Mouse (Mus musculus) embryonic facial prominence, embryonic 11.5 days (tissue): ENCODE results near the gene Ms4a4d. TPM values are rescaled to one million over a fixed set of nuclear protein-coding genes. Genes with fewer than 3 reads are reported as not detected.
"Not testable (repeated sequence)": the region's sequence is repeated elsewhere in the genome, so short reads cannot be mapped to it uniquely, and the experiment has no call there.

ENCODE experiments used
- ATAC-seq: fragments of 200-750 bp; cut with Nextera tagmentation; replicated peaks from 2 replicates; pipeline ENCODE4 v1.8.0; 2017; ENCODE audit warnings: low read depth; ENCODE audit not compliant: insufficient number of reproducible peaks, low FRiP score, low TSS enrichment
- DNase-seq: peaks from one replicate; pipeline ENCODE4 v3.0.0-alpha.2; 2015; ENCODE audit warnings: low spot score
- H3K27ac ChIP-seq: fragments of 300-500 bp; sonication (generic); replicated peaks from 2 replicates; pipeline ENCODE4 v1.5.1; 2014; ENCODE audit warnings: mild to moderate bottlenecking, low read depth, low read length, control low read depth
- H3K27me3 ChIP-seq: fragments of 300-500 bp; sonication (generic); 2 replicates; pipeline ENCODE4 v1.6.1; 2014; ENCODE audit warnings: mild to moderate bottlenecking, low read length, moderate library complexity, mixed read lengths; ENCODE audit not compliant: control insufficient read depth, insufficient read depth
- H3K36me3 ChIP-seq: fragments of 300-500 bp; sonication (generic); replicated peaks from 2 replicates; pipeline ENCODE4 v1.6.1; 2014; ENCODE audit warnings: low read depth, mild to moderate bottlenecking, low read length, moderate library complexity, mixed read lengths; ENCODE audit not compliant: control insufficient read depth, insufficient read depth
- H3K4me1 ChIP-seq: fragments of 300-500 bp; sonication (generic); 2 replicates; pipeline ENCODE4 v1.6.1; 2014; ENCODE audit warnings: low read length, mixed read lengths; ENCODE audit not compliant: control insufficient read depth, insufficient read depth
- H3K4me2 ChIP-seq: fragments of 300-500 bp; sonication (generic); 2 replicates; pipeline ENCODE4 v1.6.1; 2014; ENCODE audit warnings: low read depth, mild to moderate bottlenecking, control low read depth, low read length, moderate library complexity
- H3K4me3 ChIP-seq: fragments of 300-500 bp; sonication (generic); 2 replicates; pipeline ENCODE4 v1.5.1; 2014; ENCODE audit warnings: low read depth, low read length, control low read depth
- H3K9ac ChIP-seq: fragments of 300-500 bp; sonication (generic); replicated peaks from 2 replicates; pipeline ENCODE4 v1.6.1; 2014; ENCODE audit warnings: mild to moderate bottlenecking, control low read depth, low read length
- H3K9me3 ChIP-seq: fragments of 300-500 bp; sonication (generic); replicated peaks from 2 replicates; pipeline ENCODE4 v1.6.1; 2016; ENCODE audit warnings: mild to moderate bottlenecking, low read length, inconsistent platforms, mixed read lengths; ENCODE audit not compliant: control insufficient read depth
- WGBS: fragments of 180-500 bp; shearing (Covaris S2); extraction: QIAGEN DNeasy Blood & Tissue Kit; methylation state at CpG from one replicate; pipeline ENCODE4 v1.1.7; 2014; 5-methylcytosine and 5-hydroxymethylcytosine counted together
- polyA plus RNA-seq: library from polyadenylated mRNA; unstranded; fragments of >200 nt; fragmentation: Nextera tagmentation; extraction: Ambion mirVana; gene quantifications from 2 replicates; pipeline ENCODE4 v1.2.1, GENCODE M21; 2014

The Ms4a4d gene
- polyA plus RNA-seq, 1 experiment from 2014 or later = 0.49 TPM

DNA sequence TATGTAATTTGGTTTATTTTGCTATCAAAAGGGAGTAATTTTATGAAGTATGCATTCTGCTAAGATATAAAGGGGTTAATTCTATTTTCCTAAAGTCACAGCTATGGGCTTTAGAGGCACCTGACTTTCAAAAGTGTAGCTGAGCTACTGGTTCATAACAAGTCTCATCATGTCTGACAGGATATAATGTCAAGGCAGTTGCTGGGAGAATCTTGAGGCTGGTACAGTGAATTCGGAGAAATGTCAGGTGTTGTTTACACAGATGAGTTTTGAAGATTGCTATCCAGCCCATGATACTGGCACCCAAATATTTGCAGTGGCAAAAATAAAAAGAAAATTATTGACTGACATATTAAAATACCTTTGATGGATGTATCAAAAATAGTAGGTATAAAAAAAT, 31.7 kb upstream of the Ms4a4d start:
- H3K4me2 ChIP-seq = no peak overlapping the region
- no peak for ATAC-seq
- no peaks in the 10 kb centered on the region for H3K27me3 ChIP-seq
- no peaks in the 10 kb centered on the region for H3K36me3 ChIP-seq
- DNase-seq = no peak
- H3K9ac ChIP-seq = no peak overlapping the region
- no peaks in the 10 kb centered on the region for H3K4me1 ChIP-seq
- 75% methylated on average over 1 of the region's 1 CpGs for WGBS
- H3K27ac ChIP-seq = no peak overlapping the region
- H3K9me3 ChIP-seq = no peaks in the 10 kb centered on the region
- no peak overlapping the region for H3K4me3 ChIP-seq

DNA sequence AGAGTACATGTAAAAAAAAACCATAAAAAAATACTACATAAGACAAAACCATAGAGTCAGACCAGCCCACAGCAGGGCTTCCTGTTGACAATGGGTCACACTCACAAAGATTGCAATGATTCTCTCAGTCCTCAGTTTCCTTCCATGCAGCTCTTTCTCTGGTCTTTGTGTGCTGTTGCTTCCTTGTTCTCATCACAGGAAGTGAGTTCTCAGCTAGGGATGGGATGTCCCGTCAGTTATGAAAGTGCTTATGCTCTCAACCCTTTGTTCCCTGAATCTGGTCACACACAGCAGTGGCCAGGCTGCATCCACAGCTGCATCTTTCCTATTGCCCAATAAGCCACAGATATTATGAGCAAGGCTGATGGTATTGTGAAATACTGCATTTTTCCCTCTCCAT, 23.1 kb upstream of the Ms4a4d start:
- H3K36me3 ChIP-seq = no peaks in the 10 kb centered on the region
- no peak overlapping the region for H3K9ac ChIP-seq
- ATAC-seq = no peak
- DNase-seq = no peak
- H3K4me1 ChIP-seq = no peaks in the 10 kb centered on the region
- no peak overlapping the region for H3K4me3 ChIP-seq
- no peaks in the 10 kb centered on the region for H3K9me3 ChIP-seq
- H3K4me2 ChIP-seq = no peak overlapping the region
- H3K27ac ChIP-seq = no peak overlapping the region
- 61% methylated on average over 1 of the region's 1 CpGs for WGBS
- no peaks in the 10 kb centered on the region for H3K27me3 ChIP-seq

- no peak within 1 kb of the TSS for H3K4me2 ChIP-seq
- H3K27ac ChIP-seq = no peak within 1 kb of the TSS
- H3K36me3 ChIP-seq = no peaks in the 10 kb centered on the region
- ATAC-seq (no peak), DNase-seq (no peak)
- no peaks in the 10 kb centered on the region for H3K4me1 ChIP-seq
- no peaks in the 10 kb centered on the region for H3K27me3 ChIP-seq
- H3K9ac ChIP-seq = no peak within 1 kb of the TSS
- no peaks in the 10 kb centered on the region for H3K9me3 ChIP-seq
- H3K4me3 ChIP-seq = no peak within 1 kb of the TSS
Observed at GRCm38 (mm10) chr19:11516246-11516645, 20.4 kb upstream of the Ms4a4d start, which contains the start of gene Ms4a6b. Ms4a6b (plus strand) TSS chr19:11516512.

- Histone ChIP-seq H3K4me3 (no peak overlapping the region), H3K4me2 (no peak overlapping the region), H3K36me3 (no peaks in the 10 kb centered on the region), H3K27ac (no peak overlapping the region), H3K9me3 (no peaks in the 10 kb centered on the region), H3K4me1 (no peaks in the 10 kb centered on the region), H3K27me3 (no peaks in the 10 kb centered on the region), H3K9ac (no peak overlapping the region)
- ATAC-seq = no peak
- WGBS = 68% methylated on average over 4 of the region's 4 CpGs
- DNase-seq = no peak
Observed at GRCm38 (mm10) chr19:11516845-11517244, 19.8 kb upstream of the Ms4a4d start.

DNA sequence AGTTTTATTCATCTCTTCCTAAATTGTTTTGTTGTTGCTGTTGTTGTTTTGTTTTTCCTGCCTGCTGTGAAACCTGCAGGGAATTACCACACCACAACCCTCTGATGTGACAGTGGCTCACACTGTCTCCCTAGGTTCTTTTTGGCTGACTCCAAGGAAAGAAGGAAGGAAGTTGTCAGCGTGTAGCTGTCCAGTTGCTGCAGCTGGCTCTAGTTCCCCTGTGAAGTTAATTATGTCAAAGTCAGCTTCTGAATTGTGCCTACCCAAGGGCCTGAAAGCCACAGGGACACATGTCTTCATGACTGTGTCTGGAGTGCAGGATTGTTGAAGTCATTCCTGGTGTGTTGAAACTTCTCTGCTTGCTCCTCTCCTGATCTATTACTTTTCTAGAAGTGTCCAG, 19.2 kb upstream of the Ms4a4d start:
- 33% methylated on average over 1 of the region's 1 CpGs for WGBS
- not testable (repeated sequence) for H3K27ac ChIP-seq, H3K9ac ChIP-seq, H3K36me3 ChIP-seq, H3K4me3 ChIP-seq, H3K4me2 ChIP-seq, ATAC-seq, H3K4me1 ChIP-seq, H3K27me3 ChIP-seq, DNase-seq, H3K9me3 ChIP-seq

GRCm38 (mm10) chr19:11518356-11518755, 18.2 kb upstream of the Ms4a4d start:
- WGBS = 86% methylated on average over 2 of the region's 2 CpGs
- H3K4me1 ChIP-seq, ATAC-seq: not testable (repeated sequence)

DNA sequence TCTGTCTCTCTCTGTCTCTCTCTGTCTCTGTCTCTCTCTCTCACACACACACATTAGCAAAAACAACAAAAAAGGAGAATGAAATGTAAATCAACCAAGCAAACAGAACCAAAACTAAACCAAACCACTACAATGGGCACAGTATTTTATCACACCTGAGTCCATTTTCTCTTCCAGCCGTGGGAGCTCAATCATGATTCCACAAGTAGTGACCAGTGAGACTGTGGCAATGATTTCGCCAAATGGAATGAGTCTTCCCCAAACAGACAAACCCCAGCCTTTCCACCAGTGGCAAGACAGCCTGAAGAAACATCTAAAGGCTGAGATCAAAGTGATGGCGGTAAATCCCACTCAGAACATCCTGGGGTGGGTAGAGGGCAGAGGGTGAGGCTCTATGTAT, 16.5 kb upstream of the Ms4a4d start:
- H3K4me3 ChIP-seq = no peak overlapping the region
- no peak overlapping the region for H3K9ac ChIP-seq
- no peak overlapping the region for H3K27ac ChIP-seq
- no peaks in the 10 kb centered on the region for H3K27me3 ChIP-seq
- H3K4me1 ChIP-seq = no peaks in the 10 kb centered on the region
- ATAC-seq (no peak), DNase-seq (no peak)
- H3K9me3 ChIP-seq = no peaks in the 10 kb centered on the region
- H3K4me2 ChIP-seq = no peak overlapping the region
- 93% methylated on average over 3 of the region's 3 CpGs for WGBS
- H3K36me3 ChIP-seq = no peaks in the 10 kb centered on the region

More at GRCm38 (mm10) chr19:11518356-11518755, 18.2 kb upstream of the Ms4a4d start:
- H3K36me3 ChIP-seq, H3K9me3 ChIP-seq, H3K9ac ChIP-seq, DNase-seq, H3K27ac ChIP-seq, H3K4me3 ChIP-seq, H3K27me3 ChIP-seq, H3K4me2 ChIP-seq: not testable (repeated sequence)

DNA sequence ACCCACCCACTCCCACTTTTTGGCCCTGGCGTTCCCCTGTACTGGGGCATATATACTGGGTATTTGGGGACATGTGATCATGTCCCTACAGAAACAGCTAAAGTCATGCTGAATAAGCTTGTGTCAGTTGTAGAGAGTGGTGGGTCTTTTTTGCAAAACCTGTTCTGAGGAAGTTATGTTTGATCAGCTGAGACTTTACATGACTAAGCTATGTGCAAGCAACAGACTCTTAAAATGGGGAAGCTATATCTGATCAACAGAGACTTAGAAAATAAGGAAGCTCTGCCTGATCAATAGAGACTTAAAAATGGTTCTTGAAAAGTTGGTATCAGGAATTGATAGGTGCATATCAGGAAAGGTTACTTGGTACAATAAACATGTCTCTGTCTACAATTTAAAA, 3.2 kb upstream of the Ms4a4d start:
- ATAC-seq (no peak), DNase-seq (no peak)
- WGBS = 96% methylated on average over 1 of the region's 1 CpGs
- Histone ChIP-seq H3K27me3 (no peaks in the 10 kb centered on the region), H3K4me3 (no peak overlapping the region), H3K4me1 (no peaks in the 10 kb centered on the region), H3K36me3 (no peaks in the 10 kb centered on the region), H3K27ac (no peak overlapping the region), H3K4me2 (no peak overlapping the region), H3K9ac (no peak overlapping the region), H3K9me3 (no peaks in the 10 kb centered on the region)
